Mouse (Mus musculus) gastrocnemius, postnatal 25 days (tissue): ENCODE results near the gene Lipm. TPM values are rescaled to one million over a fixed set of nuclear protein-coding genes. Genes with fewer than 3 reads are reported as not detected.

ENCODE experiments used
- DNase-seq: peaks from one replicate; pipeline ENCODE4 v3.0.0; 2022
- long read RNA-seq, 2 experiments: library from polyadenylated mRNA; stranded (forward); transcript quantifications; one replicate each; pipeline ENCODE4 v2.0.0; 2021
- total RNA-seq, 2 experiments: library from RNA; stranded (reverse); gene quantifications; 1 replicate in 1 of 2; 2 replicates in 1 of 2; pipeline ENCODE4 v1.2.3; 2021

The Lipm gene
- total RNA-seq: not detected
- long read RNA-seq, experiment 1: 0 reads
- long read RNA-seq, experiment 2: 0 reads

DNA sequence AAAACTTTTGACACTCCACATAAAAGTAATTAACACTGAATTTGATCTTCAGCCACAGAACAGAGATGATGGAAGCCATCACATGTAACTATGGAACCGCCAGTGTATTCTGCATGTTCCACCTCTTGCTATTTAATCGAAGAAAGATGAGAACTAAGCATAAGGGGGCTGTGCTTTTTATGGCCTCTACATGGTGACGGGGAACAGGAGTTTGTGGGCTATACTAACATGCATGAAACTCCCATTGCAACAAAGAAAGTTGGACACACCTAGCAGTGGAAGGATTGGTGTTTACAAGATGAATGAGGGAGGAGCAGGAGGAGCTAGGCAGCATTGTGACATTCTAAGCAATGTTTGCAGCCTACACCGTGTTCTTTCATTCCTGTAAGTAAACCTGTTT, at the start of gene Lipm:
TSS of gene Lipm (plus strand) at position 301 of the 400 bp plus-strand sequence.
- DNase-seq: no peak

DNA sequence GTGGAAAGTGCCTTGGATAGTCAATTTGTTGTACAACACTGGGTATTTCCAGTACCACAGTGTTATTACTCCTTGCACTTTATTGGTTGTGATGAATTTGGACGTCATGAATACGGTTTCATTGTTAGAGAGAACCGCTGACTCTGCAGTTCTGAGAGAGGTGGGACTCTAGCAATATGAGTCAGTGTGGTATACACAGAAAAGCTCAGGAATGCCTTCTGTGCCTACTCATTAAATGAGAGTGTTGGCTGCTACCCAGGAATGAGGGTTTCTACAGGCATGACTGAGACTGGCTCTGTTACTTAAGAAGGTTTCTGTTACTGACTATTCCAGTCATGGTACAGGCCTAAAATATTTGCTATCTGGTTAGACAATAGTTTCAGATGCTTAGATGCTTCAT, 49.2 kb upstream of the Lipm start:
- no peak for DNase-seq

DNA sequence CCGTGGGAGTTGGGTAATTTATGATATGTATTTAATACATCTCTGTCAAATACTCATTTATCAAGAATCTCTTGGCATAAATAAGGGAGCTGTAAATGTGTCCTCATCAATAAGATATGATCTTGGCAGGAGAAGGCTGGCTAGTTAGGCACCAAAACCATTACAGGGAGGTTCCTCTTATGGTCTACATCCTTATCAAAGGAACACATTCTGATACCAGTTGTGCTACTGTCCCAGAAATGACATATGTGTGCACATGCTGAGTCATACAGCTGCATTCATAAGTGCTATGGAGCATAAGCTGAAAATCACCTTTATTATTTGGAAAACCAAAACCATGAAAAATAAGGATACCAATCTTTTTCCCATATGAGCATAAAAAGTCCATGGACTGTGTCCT, 37.2 kb upstream of the Lipm start:
- no peak for DNase-seq

DNA sequence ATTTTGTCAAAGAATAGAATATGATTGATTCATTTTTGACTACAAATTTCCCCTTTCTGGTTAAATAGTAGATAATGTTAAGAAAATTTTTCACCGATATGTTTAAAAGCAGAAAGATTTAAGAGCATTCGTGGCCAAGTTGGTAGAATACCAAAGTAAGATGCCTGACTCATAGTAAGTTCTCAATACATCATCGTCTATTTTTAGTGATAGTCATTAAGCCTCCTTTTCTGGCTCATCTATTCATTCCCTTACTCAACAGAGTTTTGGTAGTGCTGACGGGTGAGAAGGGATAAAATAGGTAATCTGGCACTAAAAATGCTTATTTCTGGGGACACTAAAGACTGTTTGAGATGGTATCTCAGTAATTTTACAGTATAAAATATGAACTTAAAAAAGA, 36.7 kb upstream of the Lipm start:
- no peak for DNase-seq

DNA sequence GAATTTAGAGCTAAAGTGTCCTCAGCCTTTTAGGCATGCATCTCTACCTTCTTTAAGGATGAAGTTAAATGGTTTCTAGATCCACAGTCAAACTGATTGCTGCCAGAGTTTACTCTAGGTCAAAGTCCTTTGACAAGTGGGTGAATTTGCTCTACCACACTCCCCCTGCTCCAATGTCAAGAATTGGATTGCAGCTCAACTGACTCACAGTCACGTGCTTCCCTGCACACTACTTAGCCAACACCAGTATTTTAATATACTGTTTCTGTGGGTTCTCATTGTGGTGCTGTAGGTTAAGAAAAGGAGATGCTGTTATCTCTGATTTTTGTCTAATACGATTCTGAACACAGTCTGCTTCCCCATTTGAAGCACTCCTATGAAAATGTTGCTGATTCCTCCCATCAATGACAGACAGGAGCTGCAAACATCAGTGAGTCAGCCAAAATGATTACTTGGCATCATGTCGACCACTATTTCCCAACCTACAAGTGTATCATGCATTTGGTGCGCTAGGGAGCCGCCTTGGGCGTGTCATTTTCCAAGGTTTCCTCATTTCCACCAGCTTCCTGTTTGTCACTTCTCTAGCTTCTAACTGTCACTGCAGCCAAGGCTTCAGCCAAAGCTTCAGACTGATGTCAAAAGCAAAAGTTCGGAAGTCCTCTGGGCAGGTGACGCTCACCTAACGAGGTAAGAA, 33.8 kb upstream of the Lipm start, which contains the start of gene Lipn:
TSS of gene Lipn (plus strand) at position 580 of the 694 bp plus-strand sequence.
- no peak for DNase-seq

DNA sequence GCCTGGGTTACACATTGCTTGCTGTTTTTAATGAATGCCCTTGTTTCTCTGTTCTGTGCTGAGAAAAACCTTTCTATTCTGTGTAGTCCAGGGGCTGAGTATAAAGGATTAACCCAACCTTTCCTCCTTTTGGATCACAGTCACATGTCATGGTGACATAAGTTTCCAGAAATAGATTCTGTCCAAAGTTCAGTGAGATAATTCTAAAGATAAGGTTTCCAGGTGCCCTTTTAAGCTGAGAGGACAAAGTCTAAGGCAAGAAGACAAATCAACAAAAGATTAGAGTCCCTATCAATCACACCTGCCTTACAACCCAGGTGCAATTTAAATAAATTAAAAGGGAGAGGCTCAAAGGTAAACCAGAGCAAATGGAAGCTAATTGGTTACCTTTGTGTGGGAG, 26.5 kb upstream of the Lipm start:
- no peak for DNase-seq

DNA sequence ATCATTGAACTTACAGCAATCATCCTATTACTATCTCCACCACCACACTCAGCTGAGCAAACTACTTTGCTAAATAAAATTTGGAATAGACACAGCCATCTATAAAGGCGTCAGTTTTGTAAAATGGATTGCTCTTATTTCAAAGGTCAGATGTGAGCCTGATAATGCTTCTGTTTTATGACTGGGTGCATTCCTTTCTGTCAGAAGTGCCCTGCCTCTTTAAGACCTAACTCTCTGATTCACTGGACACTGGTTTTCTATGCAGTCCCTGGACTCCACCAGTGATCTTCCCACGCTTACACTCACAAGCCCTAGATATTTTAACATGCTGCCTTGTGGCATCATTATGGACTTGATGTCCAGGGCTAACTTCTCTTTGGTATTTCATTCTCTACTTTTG, 22.6 kb upstream of the Lipm start:
- no peak for DNase-seq

DNA sequence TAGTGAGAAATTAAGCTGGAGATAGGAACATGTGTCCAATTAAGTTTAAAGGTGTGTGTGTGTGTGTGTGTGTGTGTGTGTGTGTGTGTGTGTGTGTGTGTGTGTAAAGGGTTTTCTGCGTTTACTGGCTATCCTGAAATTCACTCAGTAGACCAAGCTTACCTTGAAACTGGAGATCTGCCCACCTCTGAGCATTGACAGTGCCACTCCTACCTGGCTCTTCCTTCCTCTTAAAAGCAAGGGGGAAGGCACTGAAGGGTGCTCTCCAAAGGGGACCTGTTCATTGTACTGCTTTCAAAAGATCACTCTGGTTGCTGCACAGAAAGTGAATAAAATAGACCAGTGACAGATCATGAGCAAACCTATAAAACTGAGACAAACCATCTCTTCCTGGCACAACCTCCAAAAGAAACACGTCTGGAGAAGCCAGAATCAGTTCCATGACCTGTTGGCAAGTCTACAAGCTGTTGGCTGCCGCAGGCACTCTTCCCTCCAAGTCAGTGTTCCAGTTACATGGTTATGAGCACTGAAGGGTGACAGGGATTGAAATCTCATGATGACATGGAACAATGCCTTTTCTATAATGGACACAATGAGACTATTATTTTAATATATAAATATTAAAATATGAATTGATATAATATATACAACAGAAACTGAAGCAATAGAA, 11.6 kb upstream of the Lipm start:
- DNase-seq: no peak

DNA sequence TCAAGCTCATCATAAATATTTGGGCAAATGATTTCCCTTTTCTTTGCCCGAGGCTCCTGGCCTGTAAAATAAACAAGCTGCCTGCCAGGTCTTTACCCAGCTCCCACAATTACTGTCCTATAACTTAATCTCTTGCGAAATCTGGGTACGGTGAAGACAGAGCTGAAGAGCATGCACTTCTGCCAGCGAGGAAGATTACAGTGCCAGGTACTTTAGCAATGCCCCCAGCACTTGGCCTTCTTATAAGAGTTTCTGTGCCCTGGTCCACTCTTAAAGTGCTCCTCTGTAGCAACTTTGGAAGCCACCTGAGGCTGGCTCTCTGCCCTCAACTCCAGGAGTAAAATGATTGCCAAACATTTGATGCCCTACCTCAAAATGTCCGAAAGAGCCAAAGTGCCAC, 5.4 kb upstream of the Lipm start:
- DNase-seq: no peak

DNA sequence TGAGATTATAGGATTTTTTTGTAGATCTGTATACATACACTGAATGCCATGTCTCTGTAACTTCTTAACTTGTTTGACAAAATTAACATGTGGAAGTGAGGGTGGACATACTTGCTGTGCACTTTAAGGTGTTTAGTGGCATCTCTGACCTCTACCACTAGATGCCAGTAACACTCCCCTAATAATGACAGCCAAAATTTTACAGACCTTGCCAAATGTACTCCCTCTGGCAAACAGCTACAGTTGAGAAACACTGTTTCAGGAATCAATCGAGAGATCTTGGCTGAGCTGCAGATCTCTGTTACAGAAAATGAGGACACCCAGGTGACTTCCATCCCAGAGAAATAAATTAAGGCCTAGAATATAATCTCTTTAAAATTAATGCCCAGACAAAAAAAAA, 4.5 kb upstream of the Lipm start:
- no peak for DNase-seq

DNA sequence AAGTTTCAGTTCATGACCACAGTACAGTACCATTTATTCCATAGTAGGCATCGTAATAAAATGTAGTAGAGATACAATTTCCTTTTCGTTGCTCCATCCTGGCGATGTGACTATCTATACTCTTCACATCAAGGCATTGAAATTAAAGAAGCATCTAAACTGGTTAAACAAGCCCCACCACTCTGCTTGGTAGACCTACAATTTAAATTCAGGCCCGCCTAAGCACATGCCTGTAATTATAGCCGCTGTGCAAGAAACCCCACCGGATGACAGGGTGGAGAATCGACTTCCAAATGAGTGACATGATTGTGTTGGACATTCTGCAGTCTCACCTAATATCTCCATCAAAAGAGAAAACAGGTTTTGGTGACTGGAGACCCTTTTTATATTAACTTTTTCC, 1.2 kb downstream of the Lipm start:
- no peak for DNase-seq

DNA sequence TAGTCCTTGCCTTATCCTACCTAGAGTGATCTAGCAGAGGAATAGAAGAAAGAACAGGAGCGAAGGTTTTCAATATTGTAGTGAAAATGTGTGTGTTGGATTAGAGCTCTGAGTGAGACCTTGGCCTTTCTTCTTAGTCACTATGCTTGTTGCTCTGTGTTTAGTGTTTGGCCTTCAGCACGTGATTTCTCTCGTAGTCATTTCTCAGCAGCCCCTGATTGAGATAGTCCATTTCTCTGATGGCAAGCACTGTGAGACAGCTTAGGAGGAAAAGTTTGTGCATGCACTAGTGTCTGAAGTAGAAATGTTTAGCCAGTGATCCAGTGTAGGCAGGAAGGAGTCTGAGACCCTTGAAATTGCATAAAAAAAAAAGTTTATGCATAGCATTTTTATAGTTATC, 4.1 kb downstream of the Lipm start:
- no peak for DNase-seq

DNA sequence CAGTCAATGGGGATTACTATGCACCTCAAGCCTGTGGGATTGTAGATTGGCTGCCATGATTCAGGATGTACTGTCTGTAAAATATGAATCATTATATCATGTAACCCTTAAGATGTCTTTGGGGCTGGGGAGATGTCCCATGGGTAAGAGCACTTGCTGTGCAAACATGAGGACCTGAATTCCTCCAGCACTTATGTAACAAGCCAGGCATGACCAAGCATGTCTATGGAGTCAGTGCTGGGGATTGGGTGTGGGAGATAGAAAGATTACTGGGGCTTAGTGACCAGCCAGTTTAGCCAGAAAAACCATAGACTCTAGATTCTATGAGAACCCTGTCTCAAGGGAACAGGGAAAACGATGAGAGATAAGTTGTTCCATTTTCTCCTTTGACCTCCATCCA, 18.4 kb downstream of the Lipm start:
- DNase-seq: no peak

DNA sequence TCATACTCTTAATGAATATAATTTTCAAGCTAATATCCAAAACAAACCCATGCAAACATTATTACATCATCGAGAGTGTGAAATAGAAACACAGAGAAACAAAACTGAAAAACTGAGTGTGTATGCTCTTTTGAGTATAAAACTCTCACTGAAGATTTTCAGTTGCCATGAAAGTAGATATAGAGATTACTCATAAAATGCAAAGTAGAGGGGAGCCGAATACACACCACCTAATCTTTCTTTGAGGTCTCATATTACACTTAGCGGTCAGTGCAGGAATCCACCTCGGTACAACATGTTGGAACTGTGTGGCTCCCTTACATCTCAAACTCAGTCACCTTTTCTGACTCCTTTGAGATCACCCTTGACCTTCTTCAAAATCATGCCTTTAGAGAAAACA, 18.9 kb downstream of the Lipm start:
- no peak for DNase-seq

DNA sequence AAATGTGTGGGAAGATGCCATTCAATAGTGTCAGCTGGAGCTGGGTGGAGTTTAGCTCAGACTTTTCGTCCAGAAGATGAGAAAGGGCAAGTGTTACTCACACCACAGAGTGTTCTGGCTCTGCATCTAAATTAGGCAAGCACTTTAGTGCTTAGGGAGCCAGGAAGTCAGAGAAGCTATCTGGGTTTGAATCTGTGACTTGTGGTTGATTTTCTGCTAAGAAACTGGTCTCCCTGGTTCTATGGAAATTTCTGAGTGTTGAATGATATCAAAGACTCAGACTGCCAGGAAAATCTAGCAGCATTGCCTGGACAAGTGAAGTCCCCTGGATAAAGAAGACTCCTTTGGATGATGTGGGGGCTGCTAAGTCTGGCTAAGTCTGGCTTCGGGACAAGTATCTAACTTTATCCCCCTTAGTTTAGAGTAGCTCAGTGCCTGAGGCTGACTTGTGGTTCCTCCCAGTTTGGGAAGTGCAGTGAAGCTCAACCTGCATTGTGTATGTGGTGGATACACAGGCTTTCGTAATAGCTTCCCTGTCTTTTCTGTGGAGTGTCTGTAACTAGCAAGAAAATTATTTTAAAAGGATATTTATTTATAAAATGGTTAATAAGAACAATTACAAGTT, 19.5 kb downstream of the Lipm start:
- no peak for DNase-seq

DNA sequence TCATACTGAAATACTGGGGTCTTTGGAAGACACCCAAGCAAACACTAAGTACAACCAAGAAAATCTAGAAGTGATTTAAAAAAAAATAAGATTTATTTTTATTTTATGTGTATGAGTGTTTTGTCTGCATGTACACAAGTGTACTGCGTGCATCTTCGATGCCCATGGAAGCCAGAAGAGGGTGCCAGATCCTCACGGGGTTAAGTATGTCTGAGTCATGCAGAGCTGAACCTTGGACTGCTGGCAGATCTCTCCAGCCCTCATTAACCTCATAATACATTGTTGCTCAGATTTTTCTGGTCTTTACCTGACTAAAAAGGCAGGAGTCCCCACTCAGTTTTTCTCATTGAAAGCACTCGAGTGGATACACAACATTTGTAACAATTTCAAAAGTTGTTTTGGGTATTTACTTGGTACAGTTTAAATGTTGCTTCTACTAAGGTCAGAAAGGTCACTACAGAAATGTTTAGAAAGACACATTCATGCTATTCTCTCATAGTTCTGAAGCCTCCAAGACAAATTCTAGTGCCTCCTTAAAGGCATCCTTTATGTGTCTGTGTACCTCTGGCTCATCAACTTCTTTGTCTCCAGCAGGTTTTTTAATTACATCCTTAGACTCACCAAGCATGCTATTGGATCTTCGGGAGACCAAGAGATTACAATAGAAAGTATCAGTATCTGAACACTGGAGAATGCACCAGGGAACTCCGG, 38.1 kb downstream of the Lipm start:
- no peak for DNase-seq

DNA sequence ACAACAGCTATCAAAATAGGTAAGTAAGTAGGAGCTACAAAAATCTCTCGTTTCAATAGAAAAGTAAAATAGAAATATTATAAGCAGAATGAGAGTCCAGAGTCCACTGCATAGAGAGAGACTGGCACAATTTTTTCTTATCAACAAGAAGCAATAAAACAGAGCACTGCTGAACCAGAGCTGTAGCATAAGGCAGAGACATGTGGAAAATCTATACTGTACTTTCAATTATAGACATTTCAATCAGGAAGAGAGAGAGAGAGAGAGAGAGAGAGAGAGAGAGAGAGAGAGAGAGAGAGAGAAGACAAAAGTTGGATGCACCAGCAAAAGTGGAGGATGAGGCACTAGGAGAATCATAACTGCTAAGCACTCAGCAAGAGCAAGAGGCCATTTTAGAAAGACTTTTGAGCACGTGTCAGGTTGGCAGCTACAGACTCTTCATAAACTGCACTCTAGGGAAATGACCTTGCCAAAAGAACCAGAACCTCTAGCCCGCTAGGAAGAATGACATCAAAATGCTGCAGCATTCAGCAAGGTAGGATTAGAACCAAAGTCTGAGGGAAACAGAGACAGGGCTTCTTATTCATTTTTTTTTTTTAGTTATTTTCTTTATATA, 38.8 kb downstream of the Lipm start:
- no peak for DNase-seq

DNA sequence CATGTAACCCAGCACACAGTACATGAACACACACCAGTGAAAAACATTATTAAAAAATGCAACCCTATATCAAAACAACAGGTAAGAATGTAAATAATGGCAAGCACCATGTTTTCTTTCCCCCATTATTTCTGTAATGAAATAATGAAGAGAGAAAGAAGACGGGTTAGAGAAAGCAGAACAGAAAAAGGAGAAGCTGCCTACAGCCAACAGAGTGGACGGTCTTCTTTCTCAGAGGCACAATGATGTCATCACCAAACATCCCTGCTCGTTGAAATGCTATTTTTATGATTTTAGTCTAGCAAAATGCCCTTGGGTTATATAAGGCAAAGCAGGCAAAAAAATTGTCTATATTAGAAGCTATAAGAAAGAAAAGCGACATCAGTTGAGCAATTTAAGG, 47.7 kb downstream of the Lipm start:
- DNase-seq: no peak

DNA sequence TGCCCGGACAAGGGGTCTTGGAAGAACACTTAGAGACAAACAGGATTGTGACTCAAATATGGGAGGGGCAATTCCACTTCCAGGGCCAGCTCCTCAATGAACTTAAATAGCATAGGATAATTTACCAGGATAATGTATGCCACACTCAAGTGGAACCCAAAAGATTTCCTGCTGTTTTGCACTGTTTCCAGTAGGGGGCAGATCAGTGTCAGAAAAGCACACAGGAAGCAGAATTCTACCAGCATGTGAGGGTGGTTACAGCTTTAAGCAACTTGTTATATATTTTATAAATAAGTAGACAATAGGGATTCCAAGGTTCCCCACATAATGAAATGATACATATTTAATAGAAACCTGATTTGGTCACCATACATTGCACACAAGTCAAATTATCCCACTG, 51.2 kb downstream of the Lipm start:
- DNase-seq: no peak

DNA sequence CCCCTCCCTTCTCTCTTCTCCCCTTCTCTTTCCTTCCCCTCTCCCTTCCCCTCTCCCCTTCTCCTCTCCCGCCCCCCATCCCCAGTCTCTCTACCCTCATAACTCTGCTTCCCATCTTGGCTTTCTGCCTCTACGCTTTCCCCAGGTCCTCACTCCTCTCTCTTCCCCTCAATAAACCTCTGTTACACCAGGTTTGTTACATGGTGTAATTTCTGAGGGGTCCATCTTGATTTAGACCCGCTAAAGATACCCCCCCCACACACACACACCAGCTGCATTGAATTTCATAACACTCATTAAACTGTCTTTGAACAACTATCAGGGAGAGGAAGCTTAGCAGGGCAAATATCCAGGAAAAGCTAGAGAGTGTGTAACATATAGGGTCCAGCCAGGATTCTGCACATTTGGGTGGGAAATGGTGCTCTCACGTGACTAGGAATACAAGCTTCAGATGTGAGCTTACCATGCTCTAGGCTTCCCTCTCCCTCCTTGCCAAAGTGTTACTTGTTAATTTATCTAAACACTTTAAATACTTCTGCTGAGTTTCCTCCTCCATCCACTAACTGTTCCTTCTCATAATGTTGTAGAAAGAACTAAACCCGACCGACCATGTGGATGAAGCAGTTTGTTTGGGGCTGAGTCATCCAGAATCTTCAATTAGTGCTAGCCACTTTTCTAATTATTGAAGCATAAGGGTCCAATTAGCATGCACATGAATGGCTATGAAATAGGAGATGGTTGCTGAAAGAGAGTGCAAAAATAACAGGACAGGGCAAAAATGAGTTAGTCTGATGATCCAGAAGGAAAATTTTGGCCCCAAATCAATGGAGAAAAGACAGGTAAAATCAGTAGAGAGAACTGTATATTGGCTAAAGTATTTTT, 52.8 kb downstream of the Lipm start:
- no peak for DNase-seq

DNA sequence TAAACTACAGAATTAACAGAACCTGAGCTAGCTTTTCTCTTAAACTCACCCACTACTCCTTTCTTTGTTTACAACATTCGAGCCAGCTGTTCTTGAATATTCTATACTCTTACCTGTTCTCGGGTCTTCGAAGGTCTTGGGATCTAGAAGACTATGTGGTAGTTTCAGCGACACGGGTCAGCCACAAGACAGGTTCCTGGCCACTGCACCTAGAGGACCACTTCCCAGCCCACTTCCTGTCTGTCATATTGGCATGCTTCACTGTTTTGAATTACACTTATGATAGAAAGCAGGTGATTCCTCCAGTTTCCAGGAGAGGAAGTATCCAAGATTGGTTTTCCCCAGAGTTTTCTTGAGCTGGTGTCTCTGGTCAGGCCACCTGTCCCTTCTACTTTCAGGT, 62.0 kb downstream of the Lipm start:
- no peak for DNase-seq

DNA sequence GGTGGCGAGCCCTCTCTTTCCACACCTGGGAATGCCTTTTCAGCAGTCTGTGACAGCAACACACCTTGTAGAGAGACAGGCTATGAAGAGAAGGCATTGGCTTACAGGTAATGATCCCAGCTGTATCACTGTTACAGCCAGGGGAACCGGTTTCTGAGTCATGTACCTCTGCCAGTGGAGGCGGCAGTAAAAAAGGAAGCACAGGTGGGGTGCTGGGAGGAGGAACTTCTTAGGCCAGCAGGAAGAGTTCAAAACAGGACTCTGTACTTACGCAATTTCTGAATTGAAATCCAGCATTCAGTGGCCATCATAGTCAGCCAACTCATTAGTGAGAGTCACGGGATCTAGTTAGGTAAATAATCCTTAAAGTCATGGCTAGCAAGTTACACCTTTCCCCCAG, 65.2 kb downstream of the Lipm start, which contains the start of gene Ankrd22:
TSS of gene Ankrd22 (minus strand) at position 163 of the 400 bp plus-strand sequence.
- DNase-seq: no peak
